Mouse (Mus musculus) layer of hippocampus, adult 9-11 months (tissue): ENCODE data around the gene Gm49601.

Experiments
- DNase-seq: peaks from one replicate; pipeline ENCODE4 v3.0.0; 2022

The Gm49601 gene

GRCm38 (mm10) chr16:18605705-18606104 is 20.5 kb downstream of the Gm49601 start:
- DNase-seq = no peak

- no peak for DNase-seq
These were observed 21.9 kb downstream of the Gm49601 start for GRCm38 (mm10) chr16:18604267-18604701.

- DNase-seq = no peak
These were observed 24.8 kb downstream of the Gm49601 start for GRCm38 (mm10) chr16:18601447-18601846.

GRCm38 (mm10) chr16:18598006-18598405 is 28.2 kb downstream of the Gm49601 start:
- no peak for DNase-seq

- no peak for DNase-seq
These were observed 30.0 kb downstream of the Gm49601 start for GRCm38 (mm10) chr16:18596255-18596654.

GRCm38 (mm10) chr16:18593930-18594329 is 32.3 kb downstream of the Gm49601 start:
- no peak for DNase-seq

GRCm38 (mm10) chr16:18591047-18592018 is 34.9 kb downstream of the Gm49601 start:
- DNase-seq = no peak

GRCm38 (mm10) chr16:18589804-18590790 is 36.1 kb downstream of the Gm49601 start, which contains the start of gene Tbx1:
TSS of gene Tbx1 (minus strand) at chr16:18590671.
- DNase-seq = no peak

- no peak for DNase-seq
These were observed 37.1 kb downstream of the Gm49601 start for GRCm38 (mm10) chr16:18589080-18589621.

- no peak for DNase-seq
These were observed 37.5 kb downstream of the Gm49601 start for GRCm38 (mm10) chr16:18588738-18589055.

GRCm38 (mm10) chr16:18587847-18588737 is 38.1 kb downstream of the Gm49601 start:
- DNase-seq = no peak

- DNase-seq = no peak
These were observed 39.2 kb downstream of the Gm49601 start for GRCm38 (mm10) chr16:18586906-18587546.

GRCm38 (mm10) chr16:18586076-18586905 is 39.9 kb downstream of the Gm49601 start:
- DNase-seq = no peak

- DNase-seq = no peak
These were observed 40.6 kb downstream of the Gm49601 start for GRCm38 (mm10) chr16:18585676-18586075.

- DNase-seq = no peak
These were observed 41.2 kb downstream of the Gm49601 start for GRCm38 (mm10) chr16:18584901-18585510.

GRCm38 (mm10) chr16:18583673-18584357 is 42.4 kb downstream of the Gm49601 start:
- no peak for DNase-seq

GRCm38 (mm10) chr16:18583169-18583568 is 43.1 kb downstream of the Gm49601 start:
- DNase-seq = no peak

GRCm38 (mm10) chr16:18582426-18583148 is 43.6 kb downstream of the Gm49601 start:
- no peak for DNase-seq
